Mouse (Mus musculus) embryonic fibroblast, embryonic 13.5 days (primary cell): Measurements from ENCODE around the gene Ttll7.

Source experiments
- CTCF ChIP-seq: IDR thresholded peaks from 2 replicates; pipeline ENCODE4 v1.5.1; 2011; ENCODE audit warnings: mild to moderate bottlenecking, control low read depth, low read length, moderate library complexity, borderline replicate concordance; ENCODE audit not compliant: insufficient read depth
- POLR2A ChIP-seq: IDR thresholded peaks from 2 replicates; pipeline ENCODE4 v1.6.1; 2011; ENCODE audit warnings: low read depth, mild to moderate bottlenecking, control low read depth, low read length, moderate library complexity

DNA sequence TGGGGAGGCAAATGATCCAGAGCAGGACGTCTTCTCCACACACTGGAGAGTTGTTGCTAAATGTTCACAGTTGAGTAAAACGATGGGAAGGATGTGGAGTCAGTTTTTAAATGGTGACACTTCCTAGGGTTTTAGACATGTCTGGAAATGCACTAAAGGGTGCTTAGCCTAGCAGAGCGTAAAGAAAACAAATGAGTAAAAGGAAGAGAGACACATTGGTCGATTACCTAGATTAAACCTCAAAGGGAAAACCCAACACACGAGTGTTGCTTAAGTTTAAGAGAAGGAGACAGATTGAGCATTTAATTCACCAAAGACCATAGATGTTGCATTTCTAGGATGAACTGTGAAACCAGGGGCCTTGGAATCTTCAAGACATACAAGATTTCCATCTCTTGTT, 76.8 kb downstream of the Ttll7 start:
- TF ChIP-seq POLR2A (no peak), CTCF (no peak)
